Comparison of ENCODE assay signal across 18 mouse cellular contexts in genomic region chr13:90781974-90782373, GRCm38 (mm10).
DNase-seq lines count a peak whose midpoint lies in the region; ATAC-seq and TF ChIP-seq lines count a peak whose summit lies in the region.
"Had no signal": no experiment of that assay in that cellular context is flagged by ENCODE, and none has a peak within 500 bp of the region (broad histone marks: within the 10 kb centered on the region; RNA-seq: fewer than 3 reads in every experiment).

No protein-coding gene starts in this region.

- TF ChIP-seq POLR2A in limb, embryonic 14.5 days (IDR thresholded peaks at IDR 0.05; ENCODE audit: borderline replicate concordance, extremely low read depth, insufficient read depth, insufficient read length) = no peak

- 50% methylated on average over 2 of the region's 2 CpGs for WGBS in limb, embryonic 12.5 days
- 87% methylated on average over 2 of the region's 2 CpGs for WGBS in limb, embryonic 10.5 days
- 37% methylated on average over 2 of the region's 2 CpGs for WGBS in limb, embryonic 14.5 days

- no peak overlapping the region for H3K4me3 ChIP-seq in limb, embryonic 12.5 days (replicated peaks)
- no peak overlapping the region for H3K4me3 ChIP-seq in limb, embryonic 10.5 days
- no peak overlapping the region for H3K4me3 ChIP-seq in limb, embryonic 14.5 days (replicated peaks; ENCODE audit: low read length)
- H3K4me3 ChIP-seq: forebrain, embryonic 15.5 days; gastrocnemius, adult 2 months; heart, adult 2 months; megakaryocyte, embryonic 14.5 days had no signal

- CTCF ChIA-PET in Patski (lab: Charles Lee) = no interaction called here

- POLR2A ChIA-PET in Patski (lab: Charles Lee) = no interaction called here

- TF ChIP-seq CTCF in Patski (IDR thresholded peaks at IDR 0.05) = no peak

- no peaks in the 10 kb centered on the region for H3K27me3 ChIP-seq in limb, embryonic 12.5 days
- H3K27me3 ChIP-seq in limb, embryonic 10.5 days (ENCODE audit: low read depth, poor library complexity, severe bottlenecking) = no peaks in the 10 kb centered on the region
- no peaks in the 10 kb centered on the region for H3K27me3 ChIP-seq in Patski
- H3K27me3 ChIP-seq in limb, embryonic 14.5 days (ENCODE audit: control insufficient read depth, insufficient read depth, low read length) = no peaks in the 10 kb centered on the region
- H3K27me3 ChIP-seq: forebrain, embryonic 15.5 days; megakaryocyte, embryonic 14.5 days had no signal

- in situ Hi-C loops in Patski (cut with MboI; ENCODE audit: low pct_unique_long_range_greater_than_20kb) = no loop called here

- no peak overlapping the region for H3K27ac ChIP-seq in limb, embryonic 12.5 days
- H3K27ac ChIP-seq in limb, embryonic 10.5 days = no peak overlapping the region
- H3K27ac ChIP-seq in limb, embryonic 14.5 days (replicated peaks; ENCODE audit: low read depth, low read length) = peak overlapping the region; percentile 27; the same call in 1 of the 2 replicates
- H3K27ac ChIP-seq: forebrain, embryonic 15.5 days; gastrocnemius, adult 2 months; heart, adult 2 months had no signal

- no peaks in the 10 kb centered on the region for H3K36me3 ChIP-seq in limb, embryonic 12.5 days
- H3K36me3 ChIP-seq in limb, embryonic 10.5 days = no peaks in the 10 kb centered on the region
- H3K36me3 ChIP-seq in limb, embryonic 14.5 days (ENCODE audit: control insufficient read depth, insufficient read depth, low read length) = no peaks in the 10 kb centered on the region
- H3K36me3 ChIP-seq: forebrain, embryonic 15.5 days had no signal

- peak; percentile 21 for DNase-seq in adrenal gland, postnatal 10 days
- no peak for DNase-seq in adrenal gland, postnatal 14 days
- no peak for DNase-seq in limb, embryonic 10.5 days (ENCODE audit: low spot score)
- DNase-seq in Patski (ENCODE audit: low read depth, low spot score) = peak; percentile 77
- DNase-seq in limb, embryonic 14.5 days (ENCODE audit: low spot score) = peak; percentile 63
- DNase-seq in retina, embryonic 14.5 days (ENCODE audit: low spot score) = no peak
- DNase-seq in layer of hippocampus, adult 9-10 months (ENCODE audit: low spot score) = no peak
- DNase-seq: adrenal gland, adult 2 months; cerebellum, adult 8-10 months; gastrocnemius, adult 2 months; heart, adult 2 months; kidney, adult 8-10 months; liver; lung, adult 2 months; thymus, adult 2 months had no signal

- peak; percentile 42; the same call in 1 of the 2 replicates for ATAC-seq in limb, embryonic 12.5 days (ENCODE audit: insufficient number of reproducible peaks, insufficient read depth, low FRiP score, low TSS enrichment, low read depth)
- ATAC-seq in Patski = peak; percentile 89
- peak; percentile 91 for ATAC-seq in limb, embryonic 14.5 days (ENCODE audit: low FRiP score, low read depth)
- ATAC-seq: forebrain, embryonic 15.5 days had no signal

- no peaks in the 10 kb centered on the region for H3K9me3 ChIP-seq in limb, embryonic 12.5 days
- no peaks in the 10 kb centered on the region for H3K9me3 ChIP-seq in limb, embryonic 10.5 days (replicated peaks)
- no peaks in the 10 kb centered on the region for H3K9me3 ChIP-seq in limb, embryonic 14.5 days (ENCODE audit: control insufficient read depth, low read length)
- H3K9me3 ChIP-seq: forebrain, embryonic 15.5 days; megakaryocyte, embryonic 14.5 days had no signal

- no peak overlapping the region for H3K9ac ChIP-seq in limb, embryonic 12.5 days (replicated peaks)
- H3K9ac ChIP-seq in limb, embryonic 14.5 days (ENCODE audit: low read depth, low read length, severe bottlenecking) = no peak overlapping the region
- H3K9ac ChIP-seq: forebrain, embryonic 15.5 days had no signal

- H3K4me1 ChIP-seq in limb, embryonic 12.5 days (replicated peaks) = 0 out of 2 replicates have a peak, but pooled peaks cover 3% of the 10 kb centered on the region
- no peaks in the 10 kb centered on the region for H3K4me1 ChIP-seq in limb, embryonic 10.5 days
- peaks cover 10% of the 10 kb centered on the region; the same call in 1 of the 2 replicates for H3K4me1 ChIP-seq in limb, embryonic 14.5 days (ENCODE audit: control insufficient read depth, insufficient read depth, low read length)
- H3K4me1 ChIP-seq: forebrain, embryonic 15.5 days; megakaryocyte, embryonic 14.5 days had no signal

- no peak overlapping the region for H3K4me2 ChIP-seq in limb, embryonic 12.5 days
- H3K4me2 ChIP-seq in limb, embryonic 14.5 days (replicated peaks; ENCODE audit: low read depth, low read length, severe bottlenecking) = no peak overlapping the region
- H3K4me2 ChIP-seq: forebrain, embryonic 15.5 days had no signal

Comparison
In these comparisons a context has a peak if more than half of its experiments do, and no peak if none do; other contexts are left out.
1. DNase-seq: peak in adrenal gland, postnatal 10 days (single experiment), Patski (single experiment) and limb, embryonic 14.5 days (single experiment); none in adrenal gland, postnatal 14 days (single experiment), limb, embryonic 10.5 days (single experiment), retina, embryonic 14.5 days (single experiment) and layer of hippocampus, adult 9-10 months (single experiment).
2. Peak in every context shown above with its lines, with median percentiles within 50 percentile points of each other: ATAC-seq.